Comparison of ENCODE assay signal across 15 mouse cellular contexts in genomic region chr12:112540321-112540720, GRCm38 (mm10). TPM values are rescaled to one million over a fixed set of nuclear protein-coding genes. Genes with fewer than 3 reads are reported as not detected.
"Had no signal": no experiment of that assay in that cellular context is flagged by ENCODE, and none has a peak within 500 bp of the region (broad histone marks: within the 10 kb centered on the region; RNA-seq: fewer than 3 reads in every experiment).

No protein-coding gene starts in this region.

- ATAC-seq: liver, postnatal 0 days; midbrain, embryonic 13.5 days had no signal

- DNase-seq: kidney, adult 2 months; kidney, postnatal 25 days; liver; liver, embryonic 13.5 days; liver, postnatal 0 days; lung, postnatal 14 days; retina, postnatal 1 day; right cerebral cortex, postnatal 14 days; thymus, postnatal 36 days had no signal

- H3K4me1 ChIP-seq: liver, embryonic 13.5 days; lung, embryonic 15.5 days had no signal

- H3K9ac ChIP-seq: limb, embryonic 12.5 days; liver, embryonic 13.5 days; liver, postnatal 0 days; lung, embryonic 15.5 days; neural tube, embryonic 12.5 days had no signal

- H3K4me3 ChIP-seq: limb, embryonic 12.5 days; liver, embryonic 13.5 days; lung, embryonic 15.5 days; megakaryocyte, embryonic 14.5 days; midbrain, embryonic 13.5 days; neural tube, embryonic 12.5 days had no signal

- H3K4me2 ChIP-seq: limb, embryonic 12.5 days; liver, embryonic 13.5 days; lung, embryonic 15.5 days; midbrain, embryonic 13.5 days; neural tube, embryonic 12.5 days had no signal

- H3K9me3 ChIP-seq: limb, embryonic 12.5 days; liver, embryonic 13.5 days; lung, embryonic 15.5 days; megakaryocyte, embryonic 14.5 days; midbrain, embryonic 13.5 days; neural tube, embryonic 12.5 days had no signal

- H3K27me3 ChIP-seq: lung, embryonic 15.5 days had no signal

- H3K36me3 ChIP-seq: limb, embryonic 12.5 days; liver, embryonic 13.5 days; lung, embryonic 15.5 days; midbrain, embryonic 13.5 days; neural tube, embryonic 12.5 days had no signal

- H3K27ac ChIP-seq: limb, embryonic 12.5 days; liver, embryonic 13.5 days; lung, embryonic 15.5 days; macrophage; neural tube, embryonic 12.5 days had no signal

RNA-seq across cellular contexts. Expression of gene Tmem179, which starts 23.8 kb away (rescaled TPM):
- polyA plus RNA-seq: liver, postnatal 0 days; macrophage had no signal

RNA-seq across cellular contexts. Expression of gene A530016L24Rik, which starts 51.1 kb away (rescaled TPM):
- polyA plus RNA-seq: limb, embryonic 12.5 days; liver, postnatal 0 days; macrophage had no signal
